Mouse (Mus musculus): ENCODE results near the gene Rrn3. TPM values are rescaled to one million over a fixed set of nuclear protein-coding genes. Genes with fewer than 3 reads are reported as not detected.

Rrn3 gene
- polyA plus RNA-seq, 2 experiments = 24.2 to 43.1 TPM

GRCm38 (mm10) chr16:13807616-13808015, 27.1 kb downstream of the Rrn3 start:
- DNase-seq (ENCODE audit: low spot score) (no peak), ATAC-seq (ENCODE audit: low FRiP score, low read depth) (no peak)
- Histone ChIP-seq H3K9ac (ENCODE audit: low read depth, low read length, severe bottlenecking) (no peak overlapping the region), H3K27me3 (ENCODE audit: control insufficient read depth, insufficient read depth, low read length) (no peaks in the 10 kb centered on the region), H3K27ac (replicated peaks; ENCODE audit: low read depth, low read length) (no peak overlapping the region), H3K4me3 (replicated peaks; ENCODE audit: low read length) (no peak overlapping the region), H3K4me2 (replicated peaks; ENCODE audit: low read depth, low read length, severe bottlenecking) (no peak overlapping the region), H3K9me3 (ENCODE audit: control insufficient read depth, low read length) (no peaks in the 10 kb centered on the region), H3K36me3 (ENCODE audit: control insufficient read depth, insufficient read depth, low read length) (peaks cover 94% of the 10 kb centered on the region), H3K4me1 (ENCODE audit: control insufficient read depth, insufficient read depth, low read length) (no peaks in the 10 kb centered on the region)
- TF ChIP-seq POLR2A (IDR thresholded peaks at IDR 0.05; ENCODE audit: borderline replicate concordance, extremely low read depth, insufficient read depth, insufficient read length) = no peak
- 94% methylated on average over 4 of the region's 4 CpGs for WGBS

- no peak overlapping the region for H3K4me3 ChIP-seq (replicated peaks; ENCODE audit: low read length)
- 94% methylated on average over 7 of the region's 7 CpGs for WGBS
- no peak overlapping the region for H3K27ac ChIP-seq (replicated peaks; ENCODE audit: low read depth, low read length)
- ATAC-seq (ENCODE audit: low FRiP score, low read depth) = no peak
- no peaks in the 10 kb centered on the region for H3K4me1 ChIP-seq (ENCODE audit: control insufficient read depth, insufficient read depth, low read length)
- TF ChIP-seq POLR2A (IDR thresholded peaks at IDR 0.05; ENCODE audit: borderline replicate concordance, extremely low read depth, insufficient read depth, insufficient read length) = no peak
- no peak overlapping the region for H3K9ac ChIP-seq (ENCODE audit: low read depth, low read length, severe bottlenecking)
- no peak overlapping the region for H3K4me2 ChIP-seq (replicated peaks; ENCODE audit: low read depth, low read length, severe bottlenecking)
- H3K27me3 ChIP-seq (ENCODE audit: control insufficient read depth, insufficient read depth, low read length) = no peaks in the 10 kb centered on the region
- peaks cover 96% of the 10 kb centered on the region for H3K36me3 ChIP-seq (ENCODE audit: control insufficient read depth, insufficient read depth, low read length)
- DNase-seq (ENCODE audit: low spot score) = no peak
- H3K9me3 ChIP-seq (ENCODE audit: control insufficient read depth, low read length) = no peaks in the 10 kb centered on the region
Measured at GRCm38 (mm10) chr16:13808410-13808809, 27.9 kb downstream of the Rrn3 start.

GRCm38 (mm10) chr16:13812152-13812551, 31.6 kb downstream of the Rrn3 start:
- ATAC-seq (ENCODE audit: low FRiP score, low read depth) (no peak), DNase-seq (ENCODE audit: low spot score) (no peak)
- no peak for TF ChIP-seq POLR2A (IDR thresholded peaks at IDR 0.05; ENCODE audit: borderline replicate concordance, extremely low read depth, insufficient read depth, insufficient read length)
- Histone ChIP-seq H3K4me1 (ENCODE audit: control insufficient read depth, insufficient read depth, low read length) (no peaks in the 10 kb centered on the region), H3K9me3 (ENCODE audit: control insufficient read depth, low read length) (no peaks in the 10 kb centered on the region), H3K36me3 (ENCODE audit: control insufficient read depth, insufficient read depth, low read length) (peaks cover 85% of the 10 kb centered on the region), H3K9ac (ENCODE audit: low read depth, low read length, severe bottlenecking) (no peak overlapping the region), H3K27ac (replicated peaks; ENCODE audit: low read depth, low read length) (no peak overlapping the region), H3K27me3 (ENCODE audit: control insufficient read depth, insufficient read depth, low read length) (no peaks in the 10 kb centered on the region), H3K4me2 (replicated peaks; ENCODE audit: low read depth, low read length, severe bottlenecking) (no peak overlapping the region), H3K4me3 (replicated peaks; ENCODE audit: low read length) (no peak overlapping the region)
- 92% methylated on average over 6 of the region's 6 CpGs for WGBS

GRCm38 (mm10) chr16:13813200-13813599, 32.7 kb downstream of the Rrn3 start:
- Histone ChIP-seq H3K4me1 (ENCODE audit: control insufficient read depth, insufficient read depth, low read length) (no peaks in the 10 kb centered on the region), H3K4me3 (replicated peaks; ENCODE audit: low read length) (no peak overlapping the region), H3K36me3 (ENCODE audit: control insufficient read depth, insufficient read depth, low read length) (peaks cover 75% of the 10 kb centered on the region), H3K27ac (replicated peaks; ENCODE audit: low read depth, low read length) (no peak overlapping the region), H3K27me3 (ENCODE audit: control insufficient read depth, insufficient read depth, low read length) (no peaks in the 10 kb centered on the region), H3K4me2 (replicated peaks; ENCODE audit: low read depth, low read length, severe bottlenecking) (no peak overlapping the region), H3K9ac (ENCODE audit: low read depth, low read length, severe bottlenecking) (no peak overlapping the region), H3K9me3 (ENCODE audit: control insufficient read depth, low read length) (no peaks in the 10 kb centered on the region)
- no peak for DNase-seq (ENCODE audit: low spot score)
- ATAC-seq (ENCODE audit: low FRiP score, low read depth) = no peak
- 91% methylated on average over 3 of the region's 3 CpGs for WGBS
- no peak for TF ChIP-seq POLR2A (IDR thresholded peaks at IDR 0.05; ENCODE audit: borderline replicate concordance, extremely low read depth, insufficient read depth, insufficient read length)

- Histone ChIP-seq H3K9me3 (ENCODE audit: control insufficient read depth, low read length) (no peaks in the 10 kb centered on the region), H3K4me2 (replicated peaks; ENCODE audit: low read depth, low read length, severe bottlenecking) (peak within 1 kb of the TSS; percentile 59), H3K27ac (replicated peaks; ENCODE audit: low read depth, low read length) (peak within 1 kb of the TSS; percentile 96), H3K27me3 (ENCODE audit: control insufficient read depth, insufficient read depth, low read length) (no peaks in the 10 kb centered on the region), H3K9ac (ENCODE audit: low read depth, low read length, severe bottlenecking) (peak within 1 kb of the TSS; percentile 92), H3K4me3 (replicated peaks; ENCODE audit: low read length) (peak within 1 kb of the TSS; percentile 82), H3K4me1 (ENCODE audit: control insufficient read depth, insufficient read depth, low read length) (peaks cover 8% of the 10 kb centered on the region; the same call in 1 of the 2 replicates), H3K36me3 (ENCODE audit: control insufficient read depth, insufficient read depth, low read length) (peaks cover 21% of the 10 kb centered on the region)
- peak; percentile 80; the same call in 1 of the 2 replicates for TF ChIP-seq POLR2A (IDR thresholded peaks at IDR 0.05; ENCODE audit: borderline replicate concordance, extremely low read depth, insufficient read depth, insufficient read length)
- ATAC-seq (ENCODE audit: low FRiP score, low read depth) (peak; percentile 94), DNase-seq (ENCODE audit: low spot score) (peak; percentile 95)
- WGBS = under 1% methylated on average over 55 of the region's 58 CpGs
Measured at GRCm38 (mm10) chr16:13818560-13819393, 38.3 kb downstream of the Rrn3 start, which contains the start of gene Ntan1. Ntan1 (plus strand) TSS chr16:13818845.

All from limb, embryonic 14.5 days (tissue).